Comparison of ENCODE assay signal across 31 mouse cellular contexts in genomic region chr2:81506985-81507384, GRCm38 (mm10).
"Had no signal": no experiment of that assay in that cellular context is flagged by ENCODE, and none has a peak within 500 bp of the region (broad histone marks: within the 10 kb centered on the region; RNA-seq: fewer than 3 reads in every experiment).

No protein-coding gene starts in this region.

- H3K9ac ChIP-seq: limb, embryonic 12.5 days; limb, embryonic 13.5 days; limb, embryonic 15.5 days; liver, embryonic 12.5 days; liver, embryonic 13.5 days; liver, embryonic 14.5 days; liver, embryonic 15.5 days; liver, postnatal 0 days; lung, embryonic 14.5 days; lung, embryonic 15.5 days; midbrain, embryonic 12.5 days; midbrain, embryonic 13.5 days; midbrain, embryonic 15.5 days had no signal

- ATAC-seq: liver, embryonic 12.5 days; liver, postnatal 0 days; lung, postnatal 0 days; midbrain, embryonic 13.5 days; midbrain, embryonic 15.5 days; midbrain, embryonic 16.5 days had no signal

- H3K4me2 ChIP-seq: limb, embryonic 12.5 days; limb, embryonic 13.5 days; limb, embryonic 15.5 days; liver, embryonic 11.5 days; liver, embryonic 12.5 days; liver, embryonic 13.5 days; liver, embryonic 15.5 days; lung, embryonic 14.5 days; lung, embryonic 15.5 days; midbrain, embryonic 11.5 days; midbrain, embryonic 12.5 days; midbrain, embryonic 13.5 days; midbrain, embryonic 15.5 days had no signal

- DNase-seq: left cerebral cortex, postnatal 4 days; liver; liver, embryonic 13.5 days; liver, postnatal 0 days; lung, adult 18-20 months; lung, adult 2 months; lung, embryonic 14.5 days; lung, postnatal 10 days; lung, postnatal 14 days; lung, postnatal 36 days; lung, postnatal 4 days; midbrain, embryonic 14.5 days had no signal

- H3K4me3 ChIP-seq: limb, embryonic 10.5 days; limb, embryonic 12.5 days; limb, embryonic 13.5 days; limb, embryonic 15.5 days; liver, embryonic 12.5 days; liver, embryonic 13.5 days; liver, embryonic 15.5 days; lung, embryonic 15.5 days; megakaryocyte, embryonic 14.5 days; midbrain, embryonic 10.5 days; midbrain, embryonic 12.5 days; midbrain, embryonic 13.5 days; midbrain, embryonic 15.5 days; myocyte had no signal

- H3K36me3 ChIP-seq: limb, embryonic 10.5 days; limb, embryonic 12.5 days; limb, embryonic 13.5 days; limb, embryonic 15.5 days; liver, embryonic 12.5 days; liver, embryonic 13.5 days; liver, embryonic 15.5 days; lung, embryonic 15.5 days; midbrain, embryonic 10.5 days; midbrain, embryonic 12.5 days; midbrain, embryonic 13.5 days; midbrain, embryonic 15.5 days had no signal

- H3K4me1 ChIP-seq: limb, embryonic 10.5 days; limb, embryonic 12.5 days; limb, embryonic 13.5 days; limb, embryonic 15.5 days; liver, embryonic 12.5 days; liver, embryonic 13.5 days; liver, embryonic 15.5 days; lung, embryonic 15.5 days; megakaryocyte, embryonic 14.5 days; midbrain, embryonic 10.5 days; midbrain, embryonic 12.5 days; midbrain, embryonic 13.5 days; midbrain, embryonic 15.5 days had no signal

- H3K27ac ChIP-seq: limb, embryonic 10.5 days; limb, embryonic 12.5 days; limb, embryonic 13.5 days; limb, embryonic 15.5 days; liver, embryonic 12.5 days; liver, embryonic 13.5 days; liver, embryonic 14.5 days; liver, embryonic 15.5 days; lung, embryonic 15.5 days; macrophage; midbrain, embryonic 10.5 days; midbrain, embryonic 12.5 days; midbrain, embryonic 13.5 days; midbrain, embryonic 15.5 days had no signal

- H3K27me3 ChIP-seq: limb, embryonic 12.5 days; limb, embryonic 13.5 days; limb, embryonic 15.5 days; liver, embryonic 12.5 days; liver, embryonic 13.5 days; liver, embryonic 15.5 days; lung, embryonic 15.5 days; megakaryocyte, embryonic 14.5 days; midbrain, embryonic 12.5 days; midbrain, embryonic 13.5 days; midbrain, embryonic 15.5 days had no signal

- H3K9me3 ChIP-seq: limb, embryonic 10.5 days; limb, embryonic 12.5 days; limb, embryonic 13.5 days; limb, embryonic 15.5 days; liver, embryonic 12.5 days; liver, embryonic 13.5 days; liver, embryonic 15.5 days; lung, embryonic 15.5 days; midbrain, embryonic 10.5 days; midbrain, embryonic 12.5 days; midbrain, embryonic 13.5 days; midbrain, embryonic 15.5 days had no signal
